Mouse (Mus musculus) small intestine, adult 2 months (tissue): ENCODE data around the gene Sec14l4. TPM values are rescaled to one million over a fixed set of nuclear protein-coding genes. Genes with fewer than 3 reads are reported as not detected.

Source experiments
- H3K27ac ChIP-seq: fragments of 200-500 bp; 2 replicates; pipeline ENCODE4 v1.5.1; 2012; ENCODE audit warnings: low read depth, low read length, control low read depth, inconsistent platforms; ENCODE audit not compliant: insufficient read depth
- H3K27me3 ChIP-seq: fragments of 200-500 bp; 2 replicates; pipeline ENCODE4 v1.6.1; 2012; ENCODE audit warnings: mild to moderate bottlenecking, moderate library complexity, low read length, inconsistent platforms; ENCODE audit not compliant: control insufficient read depth, insufficient read depth
- H3K36me3 ChIP-seq: fragments of 200-500 bp; 2 replicates; pipeline ENCODE4 v1.6.1; 2012; ENCODE audit warnings: mild to moderate bottlenecking, low read length, control low read depth, inconsistent platforms; ENCODE audit not compliant: control insufficient read depth, insufficient read depth
- H3K4me1 ChIP-seq: fragments of 200-500 bp; 2 replicates; pipeline ENCODE4 v1.6.1; 2012; ENCODE audit warnings: low read length, inconsistent platforms, mixed read lengths; ENCODE audit not compliant: control insufficient read depth, insufficient read depth, insufficient read length
- H3K4me3 ChIP-seq: fragments of 200-500 bp; 2 replicates; pipeline ENCODE4 v1.5.1; 2012; ENCODE audit warnings: low read depth, mild to moderate bottlenecking, control low read depth, inconsistent platforms, low read length, moderate library complexity
- CTCF ChIP-seq: fragments of 200-500 bp; IDR thresholded peaks from 2 replicates; pipeline ENCODE4 v1.5.1; 2012; ENCODE audit warnings: low read depth, mild to moderate bottlenecking, control low read depth, inconsistent platforms, low read length, moderate library complexity, mixed read lengths; ENCODE audit not compliant: insufficient replicate concordance, insufficient read length; ENCODE audit errors: extremely low read depth
- POLR2A ChIP-seq: fragments of 200-500 bp; IDR thresholded peaks from 2 replicates; pipeline ENCODE4 v1.6.1; 2012; ENCODE audit warnings: low read depth, mild to moderate bottlenecking, control low read depth, inconsistent platforms, low read length, moderate library complexity
- WGBS: fragments of 180-500 bp; shearing (Covaris S2); methylation state at CpG from one replicate; pipeline ENCODE4 v1.1.7; 2018; 5-methylcytosine and 5-hydroxymethylcytosine counted together
- polyA plus RNA-seq: library from polyadenylated mRNA; depleted of rRNA; stranded (reverse); fragments of >200 nt; gene quantifications from 2 replicates; pipeline ENCODE4 v1.2.3, GENCODE M21; 2012

Gene Sec14l4
- polyA plus RNA-seq, 1 experiment = 0.05 TPM

- peak; percentile 87; the same call in 1 of the 2 replicates for TF ChIP-seq CTCF
- TF ChIP-seq POLR2A = no peak
Measured at GRCm38 (mm10) chr11:4080219-4080618, 49.0 kb downstream of the Sec14l4 start.

GRCm38 (mm10) chr11:4083316-4084078 is 52.2 kb downstream of the Sec14l4 start:
- Histone ChIP-seq H3K4me1 (no peaks in the 10 kb centered on the region), H3K27ac (no peak overlapping the region), H3K27me3 (no peaks in the 10 kb centered on the region), H3K4me3 (no peak overlapping the region), H3K36me3 (no peaks in the 10 kb centered on the region)
- TF ChIP-seq CTCF = peak; percentile 51; the same call in 1 of the 2 replicates
- TF ChIP-seq POLR2A = no peak
- WGBS = 43% methylated on average over 5 of the region's 5 CpGs

More at GRCm38 (mm10) chr11:4080219-4080618, 49.0 kb downstream of the Sec14l4 start:
- Histone ChIP-seq H3K4me1 (no peaks in the 10 kb centered on the region), H3K36me3 (no peaks in the 10 kb centered on the region), H3K27ac (no peak overlapping the region), H3K4me3 (no peak overlapping the region), H3K27me3 (no peaks in the 10 kb centered on the region)
- 6% methylated on average over 4 of the region's 4 CpGs for WGBS

GRCm38 (mm10) chr11:4086246-4086645 is 55.0 kb downstream of the Sec14l4 start:
- H3K4me1 ChIP-seq = no peaks in the 10 kb centered on the region
- no peak for TF ChIP-seq CTCF
- TF ChIP-seq POLR2A = no peak
- no peaks in the 10 kb centered on the region for H3K27me3 ChIP-seq
- WGBS = 19% methylated on average over 1 of the region's 1 CpGs
- peaks cover 7% of the 10 kb centered on the region for H3K36me3 ChIP-seq
- H3K27ac ChIP-seq = no peak overlapping the region
- no peak overlapping the region for H3K4me3 ChIP-seq

GRCm38 (mm10) chr11:4087267-4087666 is 56.0 kb downstream of the Sec14l4 start:
- 67% methylated on average over 2 of the region's 2 CpGs for WGBS
- H3K36me3 ChIP-seq = peaks cover 15% of the 10 kb centered on the region
- no peaks in the 10 kb centered on the region for H3K27me3 ChIP-seq
- TF ChIP-seq POLR2A (no peak), CTCF (no peak)
- no peak overlapping the region for H3K4me3 ChIP-seq
- H3K27ac ChIP-seq = no peak overlapping the region
- H3K4me1 ChIP-seq = no peaks in the 10 kb centered on the region

GRCm38 (mm10) chr11:4093459-4094377 is 62.5 kb downstream of the Sec14l4 start:
- Histone ChIP-seq H3K4me3 (peak overlapping the region; percentile 92), H3K27me3 (no peaks in the 10 kb centered on the region), H3K27ac (peak overlapping the region; percentile 97), H3K4me1 (peaks cover 20% of the 10 kb centered on the region), H3K36me3 (peaks cover 16% of the 10 kb centered on the region)
- TF ChIP-seq POLR2A = no peak
- no peak for TF ChIP-seq CTCF
- 32% methylated on average over 18 of the region's 18 CpGs for WGBS

GRCm38 (mm10) chr11:4094378-4095170 is 63.3 kb downstream of the Sec14l4 start:
- 3% methylated on average over 24 of the region's 24 CpGs for WGBS
- Histone ChIP-seq H3K36me3 (peaks cover 16% of the 10 kb centered on the region), H3K27ac (peak overlapping the region; percentile 97)

More at GRCm38 (mm10) chr11:4094378-4095170, 63.3 kb downstream of the Sec14l4 start:
- Histone ChIP-seq H3K4me1 (peaks cover 20% of the 10 kb centered on the region), H3K27me3 (no peaks in the 10 kb centered on the region), H3K4me3 (peak overlapping the region; percentile 92)
- TF ChIP-seq POLR2A (peak; percentile 45), CTCF (peak; percentile 86; the same call in 1 of the 2 replicates)
